ENCODE assay signal across 8 mouse cellular contexts in genomic region chr10:74642125-74642524, GRCm38 (mm10).
DNase-seq lines count a peak whose midpoint lies in the region; ATAC-seq and TF ChIP-seq lines count a peak whose summit lies in the region.
"Had no signal": no experiment of that assay in that cellular context is flagged by ENCODE, and none has a peak within 500 bp of the region (broad histone marks: within the 10 kb centered on the region; RNA-seq: fewer than 3 reads in every experiment).

No protein-coding gene starts in this region.

- peak; percentile 55 for TF ChIP-seq RAD21 in CH12.LX (IDR thresholded peaks at IDR 0.05; ENCODE audit: low read depth, low read length)

- in situ Hi-C loops in CH12.LX (cut with MboI; ENCODE audit: low pct_ligation_motif_present, low pct_unique_long_range_greater_than_20kb, low sequenced_read_pairs) (no loop called here), Patski (cut with MboI; ENCODE audit: low pct_unique_long_range_greater_than_20kb) (loop anchor here (10.0 kb wide), 1 partner anchor 203 kb away; no protein-coding TSS in a partner anchor)

- H3K27ac ChIP-seq in kidney, postnatal 0 days = no peak overlapping the region
- H3K27ac ChIP-seq in kidney, embryonic 15.5 days = no peak overlapping the region
- H3K27ac ChIP-seq in CH12.LX (ENCODE audit: insufficient read depth, low read depth) = no peak overlapping the region
- H3K27ac ChIP-seq in limb, embryonic 11.5 days (replicated peaks; ENCODE audit: low read depth, low read length) = no peak overlapping the region
- no peak overlapping the region for H3K27ac ChIP-seq in forebrain, embryonic 10.5 days
- H3K27ac ChIP-seq in hindbrain, embryonic 12.5 days = no peak overlapping the region

- no peak for TF ChIP-seq POLR2A in CH12.LX (IDR thresholded peaks at IDR 0.05; ENCODE audit: low read depth, low read length)

- no peak for ATAC-seq in kidney, postnatal 0 days (replicated peaks; ENCODE audit: low FRiP score, low read depth)
- no peak for ATAC-seq in kidney, embryonic 15.5 days (replicated peaks; ENCODE audit: low FRiP score)
- no peak for ATAC-seq in Patski
- no peak for ATAC-seq in limb, embryonic 11.5 days (ENCODE audit: insufficient number of reproducible peaks, low FRiP score, low TSS enrichment, low read depth)
- ATAC-seq in hindbrain, embryonic 12.5 days (ENCODE audit: low FRiP score) = no peak

- no peak overlapping the region for H3K4me3 ChIP-seq in kidney, postnatal 0 days (replicated peaks; ENCODE audit: low read depth, low read length)
- no peak overlapping the region for H3K4me3 ChIP-seq in kidney, embryonic 15.5 days (replicated peaks)
- no peak overlapping the region for H3K4me3 ChIP-seq in CH12.LX (replicated peaks in 1 of 3; ENCODE audit: low read depth in 2 of 3, low read length in 2 of 3, poor library complexity in 1 of 3)
- no peak overlapping the region for H3K4me3 ChIP-seq in limb, embryonic 11.5 days (ENCODE audit: low read depth, low read length)
- no peak overlapping the region for H3K4me3 ChIP-seq in forebrain, embryonic 10.5 days
- H3K4me3 ChIP-seq in hindbrain, embryonic 12.5 days = no peak overlapping the region

- H3K9ac ChIP-seq in kidney, postnatal 0 days (ENCODE audit: low read depth, low read length) = no peak overlapping the region
- H3K9ac ChIP-seq in kidney, embryonic 15.5 days = no peak overlapping the region
- no peak overlapping the region for H3K9ac ChIP-seq in CH12.LX (ENCODE audit: insufficient read depth, low read depth)
- H3K9ac ChIP-seq in limb, embryonic 11.5 days (ENCODE audit: low read length) = no peak overlapping the region
- no peak overlapping the region for H3K9ac ChIP-seq in hindbrain, embryonic 12.5 days

- POLR2A ChIA-PET in Patski (lab: Charles Lee) = no interaction called here

- no peaks in the 10 kb centered on the region for H3K4me1 ChIP-seq in kidney, postnatal 0 days (replicated peaks; ENCODE audit: insufficient read depth, low read length)
- H3K4me1 ChIP-seq in kidney, embryonic 15.5 days = peaks cover 3% of the 10 kb centered on the region; the same call in 1 of the 2 replicates
- H3K4me1 ChIP-seq in CH12.LX (ENCODE audit: control insufficient read depth in 1 of 2, insufficient read depth in 2 of 2) = 0 out of 4 replicates have a peak, but pooled peaks cover 0 to 5% of the 10 kb centered on the region in 2 experiments
- no peaks in the 10 kb centered on the region for H3K4me1 ChIP-seq in limb, embryonic 11.5 days (ENCODE audit: control insufficient read depth, insufficient read depth, low read length)
- H3K4me1 ChIP-seq in forebrain, embryonic 10.5 days = peaks cover 3% of the 10 kb centered on the region
- H3K4me1 ChIP-seq in hindbrain, embryonic 12.5 days = no peaks in the 10 kb centered on the region

- H3K27me3 ChIP-seq in kidney, postnatal 0 days (ENCODE audit: insufficient read depth, low read length) = no peaks in the 10 kb centered on the region
- no peaks in the 10 kb centered on the region for H3K27me3 ChIP-seq in kidney, embryonic 15.5 days
- H3K27me3 ChIP-seq in CH12.LX (replicated peaks) (no peaks in the 10 kb centered on the region), Patski (peaks cover 4% of the 10 kb centered on the region)
- no peaks in the 10 kb centered on the region for H3K27me3 ChIP-seq in limb, embryonic 11.5 days (ENCODE audit: control insufficient read depth, insufficient read depth, low read length)
- H3K27me3 ChIP-seq in forebrain, embryonic 10.5 days (ENCODE audit: poor library complexity, severe bottlenecking) = no peaks in the 10 kb centered on the region
- H3K27me3 ChIP-seq in hindbrain, embryonic 12.5 days = no peaks in the 10 kb centered on the region

- H3K79me2 ChIP-seq in CH12.LX (replicated peaks; ENCODE audit: control insufficient read depth, extremely low read depth, insufficient read depth, poor library complexity, severe bottlenecking) = no peaks in the 10 kb centered on the region

- CTCF ChIA-PET in Patski (lab: Charles Lee) = interaction anchor here (1.5 kb wide), 1 partner anchor 69 kb away, joined by 4 read pairs; no protein-coding TSS in a partner anchor

- WGBS in kidney, postnatal 0 days = 63% methylated on average over 6 of the region's 6 CpGs
- 63% methylated on average over 6 of the region's 6 CpGs for WGBS in kidney, embryonic 15.5 days
- WGBS in limb, embryonic 11.5 days = 50% methylated on average over 6 of the region's 6 CpGs
- WGBS in forebrain, embryonic 10.5 days = 60% methylated on average over 6 of the region's 6 CpGs
- WGBS in hindbrain, embryonic 12.5 days = 66% methylated on average over 6 of the region's 6 CpGs

- no peak for TF ChIP-seq EP300 in CH12.LX (IDR thresholded peaks at IDR 0.05; ENCODE audit: low read length)

- dilution Hi-C loops in CH12.LX (cut with MboI; ENCODE audit: extremely low pct_ligation_motif_present, extremely low pct_unique_long_range_greater_than_20kb, low sequenced_read_pairs) = no loop called here

- no peak for DNase-seq in kidney, postnatal 0 days (ENCODE audit: low spot score)
- DNase-seq in CH12.LX (ENCODE audit: extremely low read depth) = peak; percentile 51
- DNase-seq in Patski (ENCODE audit: low read depth, low spot score) = no peak
- DNase-seq in limb, embryonic 11.5 days (ENCODE audit: low spot score) = peak; percentile 45
- no peak for DNase-seq in forebrain, embryonic 10.5 days (ENCODE audit: extremely low spot score, low spot score)
- DNase-seq: cerebellum, adult 8-10 months had no signal

- H3K9me3 ChIP-seq in kidney, postnatal 0 days (replicated peaks; ENCODE audit: low read length) = no peaks in the 10 kb centered on the region
- H3K9me3 ChIP-seq in kidney, embryonic 15.5 days (replicated peaks) = no peaks in the 10 kb centered on the region
- H3K9me3 ChIP-seq in CH12.LX (replicated peaks; ENCODE audit: low read length) = no peaks in the 10 kb centered on the region
- no peaks in the 10 kb centered on the region for H3K9me3 ChIP-seq in limb, embryonic 11.5 days (ENCODE audit: control insufficient read depth, low read length)
- no peaks in the 10 kb centered on the region for H3K9me3 ChIP-seq in forebrain, embryonic 10.5 days
- no peaks in the 10 kb centered on the region for H3K9me3 ChIP-seq in hindbrain, embryonic 12.5 days (replicated peaks)

- H3K36me3 ChIP-seq in kidney, postnatal 0 days (ENCODE audit: insufficient read depth, low read length) = no peaks in the 10 kb centered on the region
- H3K36me3 ChIP-seq in kidney, embryonic 15.5 days = no peaks in the 10 kb centered on the region
- H3K36me3 ChIP-seq in CH12.LX (replicated peaks in 1 of 2; ENCODE audit: control insufficient read depth in 1 of 2, insufficient read depth in 1 of 2, low read length in 1 of 2) = no peaks in the 10 kb centered on the region
- no peaks in the 10 kb centered on the region for H3K36me3 ChIP-seq in limb, embryonic 11.5 days (ENCODE audit: control insufficient read depth, insufficient read depth, low read length)
- no peaks in the 10 kb centered on the region for H3K36me3 ChIP-seq in forebrain, embryonic 10.5 days (replicated peaks)
- H3K36me3 ChIP-seq in hindbrain, embryonic 12.5 days = no peaks in the 10 kb centered on the region

- TF ChIP-seq CTCF in kidney, postnatal 0 days (IDR thresholded peaks at IDR 0.05; ENCODE audit: low read depth) = peak; percentile 58
- TF ChIP-seq CTCF in CH12.LX (conservative IDR thresholded peaks at IDR 0.05 in 1 of 2, IDR thresholded peaks at IDR 0.05 in 1 of 2; ENCODE audit: low read depth in 2 of 2, low read length in 2 of 2) = peak; percentile 57 to 78; a peak in 3 of 4 replicates
- TF ChIP-seq CTCF in Patski (IDR thresholded peaks at IDR 0.05) = peak; percentile 84

- H3K4me2 ChIP-seq in kidney, postnatal 0 days (ENCODE audit: low read length) = no peak overlapping the region
- H3K4me2 ChIP-seq in kidney, embryonic 15.5 days = no peak overlapping the region
- no peak overlapping the region for H3K4me2 ChIP-seq in CH12.LX (ENCODE audit: insufficient read depth, low read depth, poor library complexity, severe bottlenecking)
- H3K4me2 ChIP-seq in limb, embryonic 11.5 days (ENCODE audit: low read depth, severe bottlenecking) = no peak overlapping the region
- H3K4me2 ChIP-seq in hindbrain, embryonic 12.5 days (replicated peaks) = no peak overlapping the region

TF ChIP-seq in CH12.LX, 34 proteins besides CTCF, POLR2A, EP300 and RAD21:
- TF ChIP-seq SMC3 (IDR thresholded peaks at IDR 0.05; ENCODE audit: low read depth, low read length) (peak; percentile 49), JUN (IDR thresholded peaks at IDR 0.05; ENCODE audit: insufficient read depth, low read depth, low read length) (no peak), PAX5 (IDR thresholded peaks at IDR 0.05; ENCODE audit: low read length) (no peak)

Comparison
In these comparisons a context has a peak if more than half of its experiments do, and no peak if none do; other contexts are left out.
1. DNase-seq: peak in CH12.LX (single experiment) and limb, embryonic 11.5 days (single experiment); none in kidney, postnatal 0 days (single experiment), Patski (single experiment) and forebrain, embryonic 10.5 days (single experiment).
2. Peak in every context shown above with its lines, with median percentiles within 50 percentile points of each other: CTCF ChIP-seq.